8 mouse cellular contexts compared by ENCODE assay signal in genomic region chr6:72615561-72616375, GRCm38 (mm10). TPM values are rescaled to one million over a fixed set of nuclear protein-coding genes. Genes with fewer than 3 reads are reported as not detected.
DNase-seq lines count a peak whose midpoint lies in the region; ATAC-seq and TF ChIP-seq lines count a peak whose summit lies in the region.

No protein-coding gene starts in this region.

- no peak for DNase-seq in heart, adult 8-10 months (ENCODE audit: low spot score)
- no peak for DNase-seq in forebrain, embryonic 10.5 days (ENCODE audit: extremely low spot score, low spot score)
- peak; percentile 39 to 40 for DNase-seq in spleen, postnatal 10 days (ENCODE audit: low spot score in 2 of 2)
- no peak for DNase-seq in layer of hippocampus, adult 9-11 months

- TF ChIP-seq POLR2A in ES-Bruce4 (IDR thresholded peaks at IDR 0.05; ENCODE audit: insufficient read depth, low read length): no peak

- H3K4me1 ChIP-seq in heart, embryonic 14.5 days (ENCODE audit: control insufficient read depth in 2 of 2, insufficient read depth in 2 of 2, low read length in 2 of 2): peaks cover 7 to 25% of the 10 kb centered on the region in 2 experiments
- peaks cover 1% of the 10 kb centered on the region for H3K4me1 ChIP-seq in ES-Bruce4 (ENCODE audit: control insufficient read depth, insufficient read depth, low read length)
- H3K4me1 ChIP-seq in forebrain, embryonic 10.5 days: peaks cover 30% of the 10 kb centered on the region
- peaks cover 27% of the 10 kb centered on the region for H3K4me1 ChIP-seq in limb, embryonic 15.5 days

- H3K27me3 ChIP-seq in heart, embryonic 14.5 days (ENCODE audit: control insufficient read depth, insufficient read depth, low read length): no peaks in the 10 kb centered on the region
- no peaks in the 10 kb centered on the region for H3K27me3 ChIP-seq in ES-Bruce4 (ENCODE audit: control insufficient read depth, insufficient read depth, low read length, poor library complexity, severe bottlenecking)
- H3K27me3 ChIP-seq in forebrain, embryonic 10.5 days (ENCODE audit: poor library complexity, severe bottlenecking): no peaks in the 10 kb centered on the region
- H3K27me3 ChIP-seq in limb, embryonic 15.5 days: no peaks in the 10 kb centered on the region

- TF ChIP-seq EP300 in ES-Bruce4 (IDR thresholded peaks at IDR 0.05; ENCODE audit: insufficient read depth, low read depth, low read length): no peak

- peak overlapping the region; percentile 75 to 85 for H3K4me3 ChIP-seq in heart, embryonic 14.5 days (ENCODE audit: control insufficient read depth in 1 of 2, insufficient read depth in 1 of 2, low read depth in 1 of 2, low read length in 2 of 2)
- peak overlapping the region; percentile 99 for H3K4me3 ChIP-seq in ES-Bruce4 (ENCODE audit: low read depth, low read length)
- H3K4me3 ChIP-seq in forebrain, embryonic 10.5 days: peak overlapping the region; percentile 85
- peak overlapping the region; percentile 84 for H3K4me3 ChIP-seq in limb, embryonic 15.5 days

- peak overlapping the region; percentile 85 for H3K9ac ChIP-seq in heart, embryonic 14.5 days (ENCODE audit: low read length)
- peak overlapping the region; percentile 94 for H3K9ac ChIP-seq in ES-Bruce4 (ENCODE audit: low read depth, poor library complexity, severe bottlenecking)
- H3K9ac ChIP-seq in limb, embryonic 15.5 days: peak overlapping the region; percentile 73

- H3K36me3 ChIP-seq in heart, embryonic 14.5 days (ENCODE audit: control insufficient read depth, insufficient read depth, low read length): peaks cover 35% of the 10 kb centered on the region
- H3K36me3 ChIP-seq in ES-Bruce4 (ENCODE audit: control insufficient read depth, insufficient read depth, low read length, poor library complexity, severe bottlenecking): peaks cover 33% of the 10 kb centered on the region
- peaks cover 31% of the 10 kb centered on the region for H3K36me3 ChIP-seq in forebrain, embryonic 10.5 days (replicated peaks)
- H3K36me3 ChIP-seq in limb, embryonic 15.5 days: peaks cover 24% of the 10 kb centered on the region

- no peak for TF ChIP-seq CTCF in ES-Bruce4 (IDR thresholded peaks at IDR 0.05; ENCODE audit: low read depth, low read length)

- 19% methylated on average over 25 of the region's 25 CpGs for WGBS in heart, embryonic 14.5 days
- 32% methylated on average over 25 of the region's 25 CpGs for WGBS in forebrain, embryonic 10.5 days
- WGBS in limb, embryonic 15.5 days: 24% methylated on average over 25 of the region's 25 CpGs

- ATAC-seq in heart, embryonic 14.5 days (ENCODE audit: insufficient number of reproducible peaks, insufficient read depth, low FRiP score, low read depth): no peak
- no peak for ATAC-seq in limb, embryonic 15.5 days (ENCODE audit: insufficient number of reproducible peaks, low FRiP score, low TSS enrichment, low read depth)
- no peak for ATAC-seq in megakaryocyte progenitor cell, adult 5-6 weeks (replicated peaks; ENCODE audit: poor library complexity)

- peak overlapping the region; percentile 89 for H3K4me2 ChIP-seq in heart, embryonic 14.5 days (ENCODE audit: low read length)
- peak overlapping the region; percentile 82 for H3K4me2 ChIP-seq in limb, embryonic 15.5 days

- H3K27ac ChIP-seq in heart, embryonic 14.5 days (replicated peaks in 1 of 2; ENCODE audit: control insufficient read depth in 1 of 2, insufficient read depth in 1 of 2, low read depth in 2 of 2, low read length in 2 of 2): peak overlapping the region in 1 of 2 experiments; percentile 88; a peak in 1 of 4 replicates
- H3K27ac ChIP-seq in ES-Bruce4 (ENCODE audit: insufficient read depth, low read length): no peak overlapping the region
- H3K27ac ChIP-seq in forebrain, embryonic 10.5 days: peak overlapping the region; percentile 91
- no peak overlapping the region; the same call in 1 of the 2 replicates for H3K27ac ChIP-seq in limb, embryonic 15.5 days

- no peaks in the 10 kb centered on the region for H3K9me3 ChIP-seq in heart, embryonic 14.5 days (ENCODE audit: control insufficient read depth, low read length)
- no peaks in the 10 kb centered on the region for H3K9me3 ChIP-seq in ES-Bruce4 (replicated peaks; ENCODE audit: control insufficient read depth, insufficient read depth, low read length, poor library complexity, severe bottlenecking)
- no peaks in the 10 kb centered on the region for H3K9me3 ChIP-seq in forebrain, embryonic 10.5 days
- H3K9me3 ChIP-seq in limb, embryonic 15.5 days: no peaks in the 10 kb centered on the region

RNA-seq across cellular contexts. Expression of gene Tgoln1, which starts 1.0 kb away (rescaled TPM):
- polyA plus RNA-seq in heart, embryonic 14.5 days (2014; fragmentation: Nextera tagmentation; extraction: Ambion mirVana): 27.9 and 29.4 TPM in 2 replicates
- total RNA-seq in heart, adult 8-10 months (2022): 10 to 100 TPM; 63.6 to 67.4 (median 65.5) TPM
- polyA plus RNA-seq in ES-Bruce4 (2011; ENCODE audit: insufficient read depth, insufficient read length, low read depth, missing spikeins): 33.2 and 34.1 TPM in 2 replicates
- 28.6 and 28.7 TPM in 2 replicates for polyA plus RNA-seq in forebrain, embryonic 10.5 days (2016; fragmentation: Nextera tagmentation; extraction: Ambion mirVana)
- polyA plus RNA-seq in limb, embryonic 15.5 days (2015; fragmentation: Nextera tagmentation; extraction: Ambion mirVana): 25.6 and 25.8 TPM in 2 replicates
- 51.5 and 57.9 TPM in 2 replicates for total RNA-seq in megakaryocyte progenitor cell, adult 5-6 weeks (2015)
- 55.1 and 64.4 TPM in 2 replicates for total RNA-seq in megakaryocyte progenitor cell, adult 5-6 weeks (2017)

RNA-seq across cellular contexts. Expression of gene Retsat, which starts 17.5 kb away (rescaled TPM):
- polyA plus RNA-seq in heart, embryonic 14.5 days (2014; fragmentation: Nextera tagmentation; extraction: Ambion mirVana): 23.5 and 25.2 TPM in 2 replicates
- 100 to 1,000 TPM; 170 to 247 (median 189) TPM for total RNA-seq in heart, adult 8-10 months (2022)
- 5.2 and 7.8 TPM in 2 replicates for polyA plus RNA-seq in ES-Bruce4 (2011; ENCODE audit: insufficient read depth, insufficient read length, low read depth, missing spikeins)
- polyA plus RNA-seq in forebrain, embryonic 10.5 days (2016; fragmentation: Nextera tagmentation; extraction: Ambion mirVana): 8.1 and 8.3 TPM in 2 replicates
- 16.3 and 17.3 TPM in 2 replicates for polyA plus RNA-seq in limb, embryonic 15.5 days (2015; fragmentation: Nextera tagmentation; extraction: Ambion mirVana)
- 20.3 and 20.8 TPM in 2 replicates for total RNA-seq in megakaryocyte progenitor cell, adult 5-6 weeks (2015)
- total RNA-seq in megakaryocyte progenitor cell, adult 5-6 weeks (2017): 20.0 and 27.5 TPM in 2 replicates

RNA-seq across cellular contexts. Expression of gene Elmod3, which starts 17.6 kb away (rescaled TPM):
- polyA plus RNA-seq in heart, embryonic 14.5 days (2014; fragmentation: Nextera tagmentation; extraction: Ambion mirVana): 12.8 and 16.3 TPM in 2 replicates
- total RNA-seq in heart, adult 8-10 months (2022): 10 to 100 TPM; 12.1 to 16.4 (median 14.5) TPM
- polyA plus RNA-seq in ES-Bruce4 (2011; ENCODE audit: insufficient read depth, insufficient read length, low read depth, missing spikeins): 6.3 and 8.3 TPM in 2 replicates
- 12.5 and 13.7 TPM in 2 replicates for polyA plus RNA-seq in forebrain, embryonic 10.5 days (2016; fragmentation: Nextera tagmentation; extraction: Ambion mirVana)
- polyA plus RNA-seq in limb, embryonic 15.5 days (2015; fragmentation: Nextera tagmentation; extraction: Ambion mirVana): 18.2 and 18.8 TPM in 2 replicates
- total RNA-seq in megakaryocyte progenitor cell, adult 5-6 weeks (2015): 12.9 and 15.6 TPM in 2 replicates
- total RNA-seq in megakaryocyte progenitor cell, adult 5-6 weeks (2017): 9.7 and 13.8 TPM in 2 replicates

Comparison
In these comparisons a context has a peak if more than half of its experiments do, and no peak if none do; other contexts are left out.
1. DNase-seq: peak in spleen, postnatal 10 days (2 of 2); none in heart, adult 8-10 months (single experiment), forebrain, embryonic 10.5 days (single experiment) and layer of hippocampus, adult 9-11 months (single experiment).
2. Peak in every context shown above with its lines, with median percentiles within 50 percentile points of each other: H3K4me3 ChIP-seq and H3K9ac ChIP-seq.